Mouse (Mus musculus): Measurements from ENCODE around the gene Rnf213. TPM values are rescaled to one million over a fixed set of nuclear protein-coding genes. Genes with fewer than 3 reads are reported as not detected.

The Rnf213 gene
- total and polyA plus RNA-seq, 3 experiments, result 12.5 to 27.3 (median 20.8) TPM

DNA sequence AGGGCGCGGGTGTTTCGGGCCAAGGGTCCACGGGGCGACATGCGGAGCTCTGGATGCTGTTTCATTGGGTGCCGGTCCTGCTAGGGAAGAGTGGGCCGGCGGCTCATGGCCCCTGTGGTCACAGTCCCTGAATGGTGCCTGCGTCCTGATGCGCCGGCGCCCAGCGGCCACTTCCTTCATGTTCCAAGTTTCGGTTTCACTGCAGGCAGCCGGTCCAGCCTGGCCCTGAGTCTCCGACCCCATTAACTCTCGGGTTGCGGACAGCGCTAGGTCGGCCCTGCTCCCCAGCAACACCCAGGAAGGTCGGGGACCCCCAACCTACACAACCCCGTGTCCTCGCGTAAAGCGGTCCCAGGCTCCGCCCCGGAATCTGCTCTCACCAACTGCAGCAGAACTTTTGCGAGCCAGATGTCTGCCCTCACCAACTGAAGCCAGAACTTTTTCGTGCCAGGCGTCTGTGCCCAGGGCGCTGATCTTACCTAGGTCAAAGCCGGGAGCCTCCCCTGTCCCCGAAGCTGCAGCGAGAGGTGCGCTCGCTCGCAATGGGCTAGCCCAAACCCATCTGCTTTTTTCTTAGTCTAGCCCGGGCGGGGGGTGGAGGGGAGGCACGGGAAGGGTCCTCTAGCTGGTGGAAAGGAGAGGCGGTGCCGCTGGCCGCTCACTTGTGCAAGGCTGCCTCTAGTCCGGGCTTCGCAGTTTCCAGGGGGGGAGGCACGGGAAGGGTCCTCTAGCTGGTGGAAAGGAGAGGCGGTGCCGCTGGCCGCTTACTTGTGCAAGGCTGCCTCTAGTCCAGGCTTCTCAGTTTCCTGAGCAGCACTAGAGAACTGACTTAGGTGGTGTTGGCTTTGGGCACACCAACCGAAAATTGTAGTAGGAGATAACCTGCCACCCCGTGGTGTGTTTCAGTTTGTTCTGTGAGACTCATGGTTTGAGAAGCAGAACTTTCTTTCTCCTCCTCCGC is 2.3 kb upstream of the Rnf213 start:
- DNase-seq, result peak; percentile 92

DNA sequence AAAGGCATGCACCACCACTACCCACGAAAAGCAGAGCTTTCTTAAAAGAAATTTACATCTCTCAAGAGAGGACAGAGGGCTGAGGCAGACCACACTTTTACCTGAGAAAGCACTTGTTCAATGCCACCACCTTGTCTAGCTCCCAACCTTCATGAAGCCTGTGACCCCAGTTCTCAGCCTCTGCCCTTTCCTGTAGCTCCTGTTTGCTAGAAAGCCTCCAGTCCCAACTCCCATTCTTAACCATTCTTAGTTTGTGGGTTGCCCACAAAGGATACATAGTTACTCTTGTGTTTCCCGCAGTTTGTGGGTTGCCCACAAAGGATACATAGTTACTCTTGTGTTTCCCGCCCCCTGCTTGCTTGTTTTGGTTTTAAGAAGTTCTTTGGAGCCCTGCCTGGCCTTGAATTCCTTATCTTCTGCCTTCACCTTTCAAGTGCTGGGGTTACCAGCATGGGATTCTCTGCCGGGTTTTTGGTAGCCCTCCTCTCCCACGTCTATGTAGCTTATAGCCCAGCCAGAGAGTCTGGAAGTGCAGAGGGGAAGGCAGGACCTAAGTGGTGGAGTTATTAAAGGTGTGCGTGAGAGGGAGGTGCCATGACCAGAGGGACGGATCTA is 1.4 kb upstream of the Rnf213 start:
- peak; percentile 41 for DNase-seq

DNA sequence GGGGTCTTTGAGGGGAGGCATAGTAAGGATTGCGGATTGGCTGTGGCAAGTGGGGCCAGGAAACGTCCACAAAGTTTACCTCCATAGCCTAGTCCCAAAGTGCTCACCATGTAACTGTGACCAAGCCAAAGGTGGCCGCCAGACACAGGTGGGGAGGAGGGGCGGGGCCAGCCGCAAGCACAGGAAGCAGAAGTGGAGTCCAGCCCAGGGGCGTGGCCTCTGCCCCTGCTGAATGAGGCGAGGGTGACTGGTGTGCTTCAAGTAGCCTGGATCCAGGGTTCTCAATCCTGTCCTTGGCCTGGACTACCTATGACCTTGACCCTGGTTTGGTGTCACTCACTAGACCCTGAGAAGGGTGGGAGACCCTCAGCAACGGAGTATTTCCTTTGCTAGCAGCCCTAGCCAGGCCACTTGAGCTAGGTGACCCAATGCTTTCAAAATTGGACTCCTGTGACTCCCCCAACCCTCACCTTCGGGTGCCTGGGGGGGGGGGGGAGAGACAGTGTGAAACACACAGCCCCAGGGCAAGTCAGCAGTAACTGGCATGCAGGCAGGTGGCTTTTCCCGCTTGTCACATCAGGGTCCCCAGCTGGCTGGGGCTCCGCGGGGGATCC is 792 bp upstream of the Rnf213 start:
- peak; percentile 85 for DNase-seq

DNA sequence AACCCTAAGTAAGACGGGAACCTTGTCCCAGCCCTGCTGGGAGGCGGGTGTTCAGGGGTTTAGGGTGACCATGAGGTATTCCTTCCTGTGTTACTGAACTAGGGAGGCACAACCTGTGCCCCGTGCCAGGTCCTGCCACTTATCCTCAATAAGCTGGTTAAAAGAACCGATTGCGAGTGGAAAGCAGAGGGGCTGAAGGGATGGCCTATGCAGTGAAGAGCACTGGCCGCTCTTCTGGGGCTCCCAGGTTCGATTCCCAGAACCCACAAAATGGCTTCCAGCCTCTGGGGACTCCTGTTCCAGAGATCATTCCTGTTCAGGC is 544 bp downstream of the Rnf213 start:
- DNase-seq, result no peak

DNA sequence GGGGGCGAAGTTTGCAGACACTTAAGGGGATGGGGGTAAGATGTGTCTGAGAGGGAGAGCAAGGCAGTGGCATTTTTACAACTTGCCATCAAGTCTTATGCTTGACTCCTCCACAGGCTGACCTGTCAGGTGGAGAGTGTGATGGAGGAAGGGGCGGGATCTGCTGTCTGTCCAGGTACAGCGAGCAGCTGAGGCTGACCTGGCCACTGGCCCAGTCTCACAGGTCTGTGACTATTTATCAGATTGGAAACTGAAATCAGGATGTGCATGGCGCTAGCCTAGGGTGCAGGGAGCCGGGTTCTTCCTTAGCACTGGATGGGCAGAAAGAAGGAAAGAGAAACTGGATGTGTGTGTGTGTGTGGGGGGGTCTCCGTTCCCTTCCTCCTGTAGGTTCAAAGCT is 1.3 kb downstream of the Rnf213 start:
- DNase-seq, result no peak

DNA sequence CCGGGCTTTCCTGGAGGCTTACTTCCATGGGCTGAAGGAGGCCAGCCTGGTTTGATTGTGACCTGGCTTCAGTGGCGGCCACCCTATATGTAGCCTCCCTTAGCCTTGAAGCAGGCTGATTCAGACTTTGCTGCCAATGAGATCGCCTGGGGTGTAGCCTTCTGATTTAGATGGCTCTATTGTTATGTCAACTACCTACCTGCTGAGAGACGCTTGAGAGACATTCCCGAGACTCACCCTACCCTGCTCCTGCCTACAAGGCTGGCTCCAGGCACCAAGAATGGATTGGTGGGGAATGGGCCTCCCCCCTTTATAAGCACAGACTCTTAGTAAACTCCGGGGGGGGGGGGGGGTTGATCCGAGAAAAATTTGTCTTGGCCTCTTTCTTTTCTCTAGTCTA is 2.5 kb downstream of the Rnf213 start:
- no peak for DNase-seq

DNA sequence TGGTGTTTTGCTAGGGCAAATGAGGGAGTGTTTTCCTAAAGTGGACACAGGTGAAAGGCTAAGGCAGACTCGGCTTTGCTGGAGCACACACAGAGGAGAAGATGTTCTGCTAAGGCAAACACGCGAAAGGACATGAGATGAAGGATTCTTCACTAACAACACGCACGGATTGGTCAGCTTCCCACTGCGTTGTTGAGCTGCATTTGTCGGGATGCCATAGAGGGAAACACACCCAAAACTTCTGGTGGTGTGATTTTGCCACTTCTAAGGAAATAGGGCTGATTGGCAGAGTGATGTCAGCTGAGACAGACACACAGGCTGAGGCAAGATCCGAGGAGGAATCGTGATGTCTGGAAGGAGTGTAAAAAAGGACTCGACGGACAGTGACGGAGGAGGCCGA is 3.0 kb downstream of the Rnf213 start:
- DNase-seq, result no peak

DNA sequence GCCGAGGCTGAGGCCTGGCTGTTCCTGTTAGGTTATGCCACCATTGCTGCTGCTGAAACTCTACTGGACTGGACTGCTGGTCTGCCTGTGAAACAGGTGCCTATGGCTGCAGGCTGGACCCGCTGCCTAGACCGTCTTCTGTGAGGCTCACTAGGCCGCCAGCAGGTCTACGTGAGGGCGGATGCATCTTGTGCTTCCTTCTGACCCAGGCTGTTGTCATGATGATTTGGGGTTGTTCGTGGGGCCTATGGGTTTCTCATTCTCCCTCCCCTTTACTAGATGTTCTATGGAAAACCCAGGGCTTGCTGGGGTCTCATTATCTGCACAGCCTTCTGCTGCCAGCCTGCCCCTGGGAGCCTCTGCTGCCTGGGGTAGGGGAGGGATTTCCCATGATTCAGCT is 3.6 kb downstream of the Rnf213 start:
- no peak for DNase-seq

DNA sequence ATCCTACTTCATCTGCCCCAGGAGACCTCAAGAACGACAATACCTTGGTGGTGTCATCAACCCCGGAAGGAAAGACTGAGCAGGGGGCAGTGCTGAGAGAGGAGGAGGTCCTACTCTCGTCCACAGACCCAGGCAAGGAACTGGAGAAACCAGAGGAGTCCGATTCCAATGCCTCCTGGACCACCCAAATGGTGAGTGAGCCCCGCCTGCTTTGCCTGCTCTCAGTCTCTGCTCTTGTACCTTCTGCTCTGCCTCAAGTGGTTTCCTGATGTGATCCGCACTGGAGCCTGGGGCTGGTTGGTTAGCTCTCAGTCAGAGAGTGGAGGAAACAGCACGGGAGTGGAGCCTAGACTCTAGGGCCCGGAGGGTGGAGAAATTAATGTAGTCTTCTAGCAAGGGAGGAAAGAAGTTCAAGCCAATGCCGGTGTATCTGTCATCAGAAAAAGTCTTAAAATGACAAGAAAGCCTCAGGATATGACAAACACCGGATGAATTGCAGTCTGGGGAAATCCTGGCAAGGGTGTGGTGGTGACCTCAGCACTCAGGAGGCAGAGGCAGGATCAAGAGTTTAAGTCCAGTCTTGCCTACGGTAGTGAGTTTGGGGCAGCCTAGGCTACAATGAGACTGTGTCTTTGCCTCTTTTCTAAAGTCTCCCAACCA is 9.7 kb downstream of the Rnf213 start:
- no peak for DNase-seq

DNA sequence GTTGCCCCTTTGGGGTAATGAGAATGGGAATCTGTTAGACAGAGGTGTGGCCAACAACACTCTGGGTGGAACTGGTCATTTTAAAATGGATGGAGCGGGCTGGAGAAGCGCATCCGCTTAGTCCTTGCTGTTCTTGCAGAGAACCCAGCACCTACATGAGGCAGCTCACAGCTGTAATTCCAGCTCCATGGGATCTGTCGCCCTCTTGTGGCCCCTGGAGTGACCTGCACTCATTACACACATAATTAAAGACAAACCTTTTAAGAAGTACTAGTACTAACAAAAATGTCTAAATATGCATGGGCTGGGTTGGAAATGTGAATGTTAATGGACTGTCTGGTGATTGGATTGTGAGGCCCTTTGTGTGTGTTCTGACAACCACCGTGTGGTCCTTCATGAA is 11.7 kb downstream of the Rnf213 start:
- peak; percentile 29 for DNase-seq

DNA sequence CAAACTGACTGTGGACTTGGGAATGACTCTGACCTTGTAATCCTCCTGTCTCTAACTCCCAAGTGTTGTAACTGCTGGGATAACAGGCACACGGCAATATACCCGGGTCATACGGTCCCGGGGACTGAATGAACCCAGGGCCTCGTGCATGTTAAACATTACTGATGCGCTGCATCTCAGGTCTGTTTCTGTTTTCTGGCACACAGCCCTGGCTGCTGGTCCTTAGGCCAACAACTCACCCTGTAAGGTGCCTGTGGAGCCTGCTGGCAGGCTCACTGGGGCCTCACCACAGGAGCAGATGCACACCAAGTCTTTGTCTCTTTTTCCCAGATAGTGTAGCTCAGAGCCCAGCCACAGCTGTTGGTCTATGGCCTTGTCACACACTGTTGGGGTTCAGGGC is 14.5 kb downstream of the Rnf213 start:
- DNase-seq, result no peak

DNA sequence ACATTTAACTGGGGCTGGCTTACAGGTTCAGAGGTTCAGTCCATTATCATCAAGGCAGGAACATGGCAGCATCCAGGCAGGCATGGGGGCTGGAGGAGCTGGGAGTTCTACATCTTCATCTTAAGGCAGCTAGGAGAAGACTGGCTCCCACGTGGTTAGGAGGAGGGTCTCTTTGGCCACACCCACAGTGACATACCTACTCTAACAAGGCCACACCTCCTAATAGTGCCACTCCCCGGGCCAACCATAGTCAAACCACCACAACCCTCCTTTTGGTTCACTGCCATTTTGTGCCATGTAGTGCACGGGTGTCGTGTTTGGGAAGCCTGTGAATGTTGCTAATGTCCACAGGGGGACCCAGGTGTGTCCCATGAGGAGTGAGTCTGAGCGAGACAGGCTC is 15.1 kb downstream of the Rnf213 start:
- no peak for DNase-seq

DNA sequence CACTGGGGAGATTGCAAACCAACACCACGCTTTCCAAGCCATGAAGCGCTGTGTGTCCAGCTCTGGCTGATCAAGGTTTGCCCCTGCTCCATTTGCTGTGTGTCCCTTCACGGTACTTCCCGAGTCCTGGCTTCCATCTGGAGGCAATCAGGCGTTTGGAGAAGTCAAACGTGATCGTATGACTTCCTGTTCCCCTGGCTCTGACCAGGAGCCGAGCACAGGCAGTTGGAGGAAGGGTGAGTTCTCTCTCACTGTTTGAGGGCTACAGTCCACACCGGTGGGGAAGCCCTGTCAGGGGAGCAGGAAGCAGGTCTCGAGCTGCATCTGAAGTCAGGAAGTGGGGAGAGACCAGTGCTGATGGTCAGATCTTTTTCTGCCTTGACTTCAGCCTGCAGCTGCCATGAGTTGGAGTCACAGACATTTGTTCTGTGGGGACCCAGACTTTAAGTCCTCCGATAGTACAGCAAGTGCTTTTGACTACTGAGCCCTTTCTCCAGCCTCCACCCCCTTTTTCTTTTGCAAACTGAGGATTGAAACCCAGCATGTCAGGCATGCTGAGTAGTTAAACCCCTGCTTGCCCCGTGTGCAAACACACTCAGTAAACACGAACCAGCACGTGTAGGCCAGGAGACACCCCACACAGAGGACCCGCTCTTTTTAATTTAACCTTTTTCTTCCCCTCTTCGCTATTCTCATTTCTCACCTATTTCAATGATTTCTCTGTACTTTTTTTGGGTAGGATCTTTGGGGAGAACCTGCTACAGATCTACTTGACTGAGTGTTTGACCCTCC is 26.6 kb downstream of the Rnf213 start:
- no peak for DNase-seq

DNA sequence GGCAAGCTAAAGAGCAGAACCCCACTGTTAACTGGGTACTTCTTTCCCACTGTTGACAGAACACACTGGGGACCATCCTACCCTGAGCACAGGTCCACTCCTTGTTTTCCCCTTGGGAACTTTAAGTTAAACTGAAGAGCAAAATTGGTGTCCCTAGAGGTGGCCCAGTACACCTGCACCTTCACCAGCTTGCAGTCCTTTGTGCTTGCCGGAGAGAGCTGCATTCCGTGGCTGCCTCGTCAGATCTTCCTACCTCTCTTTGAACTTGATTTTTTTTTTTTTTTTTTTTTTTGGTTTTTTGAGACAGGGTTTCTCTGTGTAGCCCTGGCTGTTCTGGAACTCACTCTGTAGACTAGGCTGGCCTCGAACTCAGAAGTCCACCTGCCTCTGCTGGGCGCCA is 27.5 kb downstream of the Rnf213 start:
- no peak for DNase-seq

DNA sequence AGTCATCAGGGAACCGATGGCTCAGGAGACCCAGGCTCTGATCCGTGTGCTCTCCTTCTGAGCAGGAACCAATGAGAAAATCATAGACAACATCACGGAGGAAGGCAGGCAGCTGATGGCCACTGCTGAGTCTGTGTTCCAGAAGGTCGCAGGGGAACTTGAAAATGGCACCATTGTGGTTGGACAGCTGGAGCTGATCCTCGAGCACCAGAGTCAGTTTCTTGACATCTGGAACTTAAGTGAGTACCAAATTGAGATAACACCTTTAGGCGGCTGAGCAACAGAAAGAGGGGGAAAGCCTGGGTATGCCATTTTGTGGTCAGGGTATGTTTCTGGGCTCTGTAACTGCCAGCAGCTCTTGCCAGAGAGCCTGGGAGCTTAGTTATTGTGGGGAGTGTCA is 34.5 kb downstream of the Rnf213 start:
- DNase-seq, result no peak

DNA sequence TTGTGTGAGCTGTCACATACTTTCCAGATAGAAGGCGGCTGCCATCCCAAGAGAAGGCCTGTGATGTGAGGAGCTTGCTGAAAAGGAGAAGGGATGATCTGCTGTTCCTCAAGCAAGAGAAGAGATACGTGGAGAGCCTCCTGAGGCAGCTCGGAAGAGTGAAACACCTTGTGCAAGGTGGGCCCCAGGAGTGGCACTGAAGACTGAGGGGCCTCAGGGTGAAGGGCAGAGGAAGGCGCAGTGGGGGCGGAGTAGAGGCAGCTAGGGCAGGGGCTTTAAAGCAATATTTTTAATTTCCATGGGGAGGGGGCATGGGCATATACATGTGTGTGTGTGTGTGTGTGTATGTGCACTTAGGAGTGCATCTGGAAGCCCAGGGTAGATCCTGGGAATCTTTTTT is 35.1 kb downstream of the Rnf213 start:
- DNase-seq, result no peak

DNA sequence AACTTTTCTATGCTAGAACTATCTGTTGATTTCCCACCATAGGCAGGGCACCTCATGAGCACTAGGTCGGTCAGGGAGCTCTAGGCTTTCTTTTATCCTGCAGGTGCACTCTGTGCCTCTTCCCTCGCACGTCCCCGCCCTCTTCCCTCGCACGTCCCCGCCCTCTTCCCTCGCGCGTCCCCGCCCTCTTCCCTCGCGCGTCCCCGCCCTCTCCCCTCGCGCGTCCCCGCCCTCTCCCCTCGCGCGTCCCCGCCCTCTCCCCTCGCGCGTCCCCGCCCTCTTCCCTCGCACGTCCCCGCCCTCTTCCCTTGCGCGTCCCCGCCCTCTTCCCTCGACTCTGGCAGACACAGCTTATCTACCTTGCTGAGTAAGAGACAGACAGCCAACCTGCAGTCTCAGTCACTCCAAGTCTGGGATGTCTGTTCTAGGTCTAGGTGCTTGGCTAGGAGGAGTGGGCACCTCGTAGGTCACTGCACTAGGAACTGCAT is 35.8 kb downstream of the Rnf213 start:
- DNase-seq, result peak; percentile 72

DNA sequence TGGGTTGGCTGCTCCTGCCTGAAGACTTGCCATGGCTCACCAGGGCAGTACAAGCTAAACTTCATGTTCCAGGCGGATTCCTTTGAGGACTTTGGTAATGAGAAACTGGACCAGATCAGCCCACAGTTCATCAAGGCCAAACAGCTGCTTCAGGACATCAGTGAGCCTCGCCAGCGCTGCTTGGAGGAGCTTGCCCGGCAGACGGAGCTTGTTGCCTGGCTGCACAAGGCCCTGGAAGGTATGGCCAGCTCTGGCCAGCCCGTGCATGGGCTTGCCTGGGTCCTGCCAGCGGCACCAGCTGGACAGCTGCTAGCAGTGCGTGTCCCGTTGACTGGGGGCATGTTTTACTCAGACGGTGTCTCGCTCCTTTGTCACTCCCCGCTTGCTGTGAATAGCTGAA is 38.6 kb downstream of the Rnf213 start:
- no peak for DNase-seq

DNA sequence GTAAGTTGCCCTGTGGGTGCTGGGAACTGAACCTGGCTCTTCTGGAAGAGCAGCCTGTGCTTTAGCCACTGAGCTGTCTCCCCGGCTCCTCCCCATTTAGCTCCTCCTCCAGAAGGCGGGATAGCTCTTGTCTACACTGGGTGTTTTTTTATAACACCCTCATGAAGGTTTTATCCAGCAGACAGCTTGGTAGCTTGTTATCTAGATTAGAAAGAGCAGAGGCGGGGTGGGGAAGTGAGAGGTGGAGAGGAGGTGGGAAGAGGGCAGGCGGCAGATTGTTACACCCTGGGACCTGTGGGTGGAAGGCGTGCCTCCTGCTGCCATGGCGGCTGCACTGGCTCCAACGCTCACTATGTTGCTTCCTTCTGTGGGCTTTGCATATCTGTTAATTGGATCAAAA is 39.8 kb downstream of the Rnf213 start:
- DNase-seq, result no peak

DNA sequence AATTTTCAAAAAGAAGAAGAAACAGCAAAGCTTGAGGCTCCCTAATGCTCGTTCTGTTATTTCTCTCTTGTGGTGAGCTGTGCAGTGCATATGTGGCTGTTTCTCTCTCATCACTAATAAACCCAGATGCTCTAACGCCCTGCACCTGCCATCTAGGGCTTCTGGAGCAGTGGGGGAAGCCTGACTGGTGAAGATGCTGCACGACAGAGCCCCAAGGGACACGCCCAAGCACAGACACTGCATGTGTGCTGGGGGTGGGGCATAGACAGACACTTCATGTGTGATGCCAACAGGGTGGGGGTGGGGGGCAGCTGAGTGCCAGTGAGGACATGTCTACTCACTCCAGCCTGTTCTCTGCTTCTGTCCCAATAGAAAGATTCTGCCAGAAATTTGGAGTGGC is 41.4 kb downstream of the Rnf213 start:
- no peak for DNase-seq
